Mouse (Mus musculus): ENCODE measurements around the gene Bcas1. TPM values are rescaled to one million over a fixed set of nuclear protein-coding genes. Genes with fewer than 3 reads are reported as not detected.

Gene Bcas1
- polyA plus RNA-seq (2014; fragmentation: Illumina TruSeq; extraction: RNeasy Lipid Tissue Mini Kit (QIAGEN cat#74804); ENCODE audit: low read depth, low replicate concordance) = 151 TPM

DNA sequence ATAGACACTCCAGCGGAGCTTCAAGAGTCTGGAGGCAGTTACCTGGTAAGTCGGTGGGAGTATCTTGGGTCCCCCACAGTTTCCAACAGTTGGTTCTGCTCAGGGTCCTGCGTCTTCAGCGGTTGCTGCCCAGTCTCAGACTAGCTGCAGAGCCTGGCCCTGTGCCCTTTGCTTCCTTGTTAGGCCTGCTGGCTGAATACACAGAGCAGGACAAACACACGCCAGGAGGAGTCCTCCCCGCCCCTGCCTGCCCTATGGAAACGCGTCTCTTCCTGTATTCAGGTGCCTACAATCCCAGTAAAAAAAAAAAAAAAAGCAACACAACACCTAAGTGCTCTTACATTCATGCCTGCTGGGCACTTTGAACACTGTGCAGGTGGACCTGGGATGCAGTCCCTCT lies at the start of gene Bcas1:
Gene Bcas1 (minus strand): TSS at position 142 of the 400 bp plus-strand sequence.

Other genes starting within 250 kb of the Bcas1 start
- gene Pfdn4, start 68.6 kb upstream of the Bcas1 start, polyA plus RNA-seq (2014; fragmentation: Illumina TruSeq; extraction: RNeasy Lipid Tissue Mini Kit (QIAGEN cat#74804); ENCODE audit: low read depth, low replicate concordance) = 42.3 TPM
- not detected for gene Cyp24a1, start 69.3 kb upstream of the Bcas1 start, polyA plus RNA-seq (2014; fragmentation: Illumina TruSeq; extraction: RNeasy Lipid Tissue Mini Kit (QIAGEN cat#74804); ENCODE audit: low read depth, low replicate concordance)
- not detected for gene 4930470P17Rik, start 174.2 kb upstream of the Bcas1 start, polyA plus RNA-seq (2014; fragmentation: Illumina TruSeq; extraction: RNeasy Lipid Tissue Mini Kit (QIAGEN cat#74804); ENCODE audit: low read depth, low replicate concordance)

Measured in sigmoid colon, adult 10 weeks (tissue).